Mouse (Mus musculus) stomach, postnatal 0 days (tissue): ENCODE data around the gene Fam184b. TPM values are rescaled to one million over a fixed set of nuclear protein-coding genes. Genes with fewer than 3 reads are reported as not detected.

ENCODE experiments used
- ATAC-seq: fragments of 200-750 bp; cut with Nextera tagmentation; 2 replicates; pipeline ENCODE4 v1.8.0; 2017; ENCODE audit not compliant: low FRiP score, low TSS enrichment
- DNase-seq: peaks from one replicate; pipeline ENCODE4 v3.0.0-alpha.2; 2016; ENCODE audit warnings: low spot score
- H3K27ac ChIP-seq: fragments of 300-500 bp; sonication (generic); replicated peaks from 2 replicates; pipeline ENCODE4 v1.5.1; 2014; ENCODE audit warnings: mild to moderate bottlenecking, control low read depth
- H3K27me3 ChIP-seq: fragments of 300-500 bp; sonication (generic); 2 replicates; pipeline ENCODE4 v1.6.1; 2014; ENCODE audit warnings: low read length; ENCODE audit not compliant: control insufficient read depth, insufficient read depth
- H3K36me3 ChIP-seq: fragments of 300-500 bp; sonication (generic); 2 replicates; pipeline ENCODE4 v1.6.1; 2014; ENCODE audit warnings: low read length, mixed read lengths; ENCODE audit not compliant: control insufficient read depth, insufficient read depth
- H3K4me1 ChIP-seq: fragments of 300-500 bp; sonication (generic); replicated peaks from 2 replicates; pipeline ENCODE4 v1.6.1; 2014; ENCODE audit warnings: antibody characterized with exemption; ENCODE audit not compliant: control insufficient read depth, insufficient read depth
- H3K4me2 ChIP-seq: fragments of 300-500 bp; sonication (generic); replicated peaks from 2 replicates; pipeline ENCODE4 v1.6.1; 2014; ENCODE audit warnings: low read depth, mild to moderate bottlenecking, control low read depth, moderate library complexity
- H3K4me3 ChIP-seq: fragments of 300-500 bp; sonication (generic); 2 replicates; pipeline ENCODE4 v1.5.1; 2014; ENCODE audit warnings: low read depth, low read length, control low read depth
- H3K9ac ChIP-seq: fragments of 300-500 bp; sonication (generic); 2 replicates; pipeline ENCODE4 v1.6.1; 2014; ENCODE audit warnings: mild to moderate bottlenecking, low read length, control low read depth, mixed read lengths
- H3K9me3 ChIP-seq: fragments of 300-500 bp; sonication (generic); 2 replicates; pipeline ENCODE4 v1.6.1; 2016; ENCODE audit warnings: low read length; ENCODE audit not compliant: control insufficient read depth
- CTCF ChIP-seq: IDR thresholded peaks from 2 replicates; pipeline ENCODE4 v1.5.1; 2016; ENCODE audit warnings: antibody characterized with exemption, low read depth, mild to moderate bottlenecking, moderate library complexity
- EP300 ChIP-seq: optimal IDR thresholded peaks from 2 replicates; pipeline ENCODE3; 2016; ENCODE audit warnings: antibody characterized with exemption
- WGBS: fragments of 180-500 bp; shearing (Covaris S2); extraction: QIAGEN DNeasy Blood & Tissue Kit; methylation state at CpG from one replicate; pipeline ENCODE4 v1.1.7; 2014; 5-methylcytosine and 5-hydroxymethylcytosine counted together
- polyA plus RNA-seq: library from polyadenylated mRNA; unstranded; fragments of >200 nt; fragmentation: Nextera tagmentation; extraction: Ambion mirVana; gene quantifications from 2 replicates; pipeline ENCODE4 v1.2.1, GENCODE M21; 2015

Gene Fam184b
- polyA plus RNA-seq, 1 experiment from 2014 or later, result 1.9 TPM

- Histone ChIP-seq H3K9ac (no peak overlapping the region), H3K36me3 (peaks cover 3% of the 10 kb centered on the region; the same call in 1 of the 2 replicates), H3K4me1 (no peaks in the 10 kb centered on the region), H3K4me3 (no peak overlapping the region), H3K27ac (no peak overlapping the region), H3K27me3 (no peaks in the 10 kb centered on the region), H3K4me2 (no peak overlapping the region), H3K9me3 (no peaks in the 10 kb centered on the region)
- peak; percentile 61 for DNase-seq
- ATAC-seq, result peak; percentile 67
- TF ChIP-seq CTCF (peak; percentile 71), EP300 (no peak)
- 7% methylated on average over 15 of the region's 17 CpGs for WGBS
Measured at GRCm38 (mm10) chr5:45534319-45535098, 104.9 kb downstream of the Fam184b start.

GRCm38 (mm10) chr5:45529696-45530095, 109.7 kb downstream of the Fam184b start:
- Histone ChIP-seq H3K9me3 (no peaks in the 10 kb centered on the region), H3K27me3 (no peaks in the 10 kb centered on the region), H3K36me3 (peaks cover 19% of the 10 kb centered on the region; the same call in 1 of the 2 replicates), H3K9ac (no peak overlapping the region), H3K4me1 (no peaks in the 10 kb centered on the region), H3K27ac (no peak overlapping the region), H3K4me3 (no peak overlapping the region), H3K4me2 (no peak overlapping the region)
- ATAC-seq (no peak), DNase-seq (peak; percentile 43)
- TF ChIP-seq CTCF (no peak), EP300 (no peak)
- 84% methylated on average over 3 of the region's 3 CpGs for WGBS

- Histone ChIP-seq H3K27me3 (no peaks in the 10 kb centered on the region), H3K36me3 (peaks cover 19% of the 10 kb centered on the region; the same call in 1 of the 2 replicates), H3K4me3 (no peak overlapping the region), H3K4me1 (no peaks in the 10 kb centered on the region), H3K4me2 (no peak overlapping the region), H3K9ac (no peak overlapping the region), H3K27ac (no peak overlapping the region), H3K9me3 (no peaks in the 10 kb centered on the region)
- no peak for DNase-seq
- ATAC-seq, result no peak
- TF ChIP-seq EP300 (no peak), CTCF (no peak)
- 85% methylated on average over 4 of the region's 4 CpGs for WGBS
Measured at GRCm38 (mm10) chr5:45526338-45526737, 113.1 kb downstream of the Fam184b start.

- Histone ChIP-seq H3K9ac (no peak overlapping the region), H3K36me3 (peaks cover 16% of the 10 kb centered on the region; the same call in 1 of the 2 replicates), H3K4me3 (no peak overlapping the region), H3K27ac (no peak overlapping the region), H3K4me1 (no peaks in the 10 kb centered on the region; the same call in 1 of the 2 replicates), H3K4me2 (no peak overlapping the region), H3K9me3 (no peaks in the 10 kb centered on the region), H3K27me3 (no peaks in the 10 kb centered on the region)
- no peak for DNase-seq
- WGBS, result 93% methylated on average over 10 of the region's 10 CpGs
- ATAC-seq, result no peak
- no peak for TF ChIP-seq CTCF
- no peak for TF ChIP-seq EP300
Measured at GRCm38 (mm10) chr5:45525101-45525500, 114.3 kb downstream of the Fam184b start.

GRCm38 (mm10) chr5:45521601-45522000, 117.8 kb downstream of the Fam184b start:
- no peak overlapping the region for H3K9ac ChIP-seq
- DNase-seq, result no peak
- no peaks in the 10 kb centered on the region; the same call in 1 of the 2 replicates for H3K4me1 ChIP-seq
- H3K4me3 ChIP-seq, result no peak overlapping the region
- no peak overlapping the region for H3K27ac ChIP-seq
- WGBS, result 87% methylated on average over 6 of the region's 6 CpGs
- H3K4me2 ChIP-seq, result peak overlapping the region; percentile 78
- no peaks in the 10 kb centered on the region for H3K27me3 ChIP-seq
- H3K36me3 ChIP-seq, result peaks cover 6% of the 10 kb centered on the region; the same call in 1 of the 2 replicates
- no peaks in the 10 kb centered on the region for H3K9me3 ChIP-seq
- no peak for ATAC-seq
- TF ChIP-seq EP300, result no peak
- TF ChIP-seq CTCF, result no peak

GRCm38 (mm10) chr5:45520809-45521110, 118.7 kb downstream of the Fam184b start:
- Histone ChIP-seq H3K27me3 (no peaks in the 10 kb centered on the region), H3K4me2 (peak overlapping the region; percentile 78), H3K4me1 (no peaks in the 10 kb centered on the region; the same call in 1 of the 2 replicates), H3K9me3 (no peaks in the 10 kb centered on the region), H3K27ac (0 out of 2 replicates have a peak overlapping the region, but pooled peaks have one; percentile 59), H3K4me3 (peak overlapping the region; percentile 98), H3K9ac (peak overlapping the region; percentile 87), H3K36me3 (peaks cover 3% of the 10 kb centered on the region; the same call in 1 of the 2 replicates)
- DNase-seq (no peak), ATAC-seq (no peak)
- TF ChIP-seq EP300 (no peak), CTCF (no peak)
- 3% methylated on average over 5 of the region's 5 CpGs for WGBS
